Mouse (Mus musculus) hindbrain, embryonic 10.5 days (tissue): ENCODE measurements at regions not wholly inside any gene's neighbourhood (a gene's known extent, or its start where the extent isn't known, plus 50 kb on each side); places are given as distances from the start of the nearest gene placed in this dataset.

Source experiments
- DNase-seq: peaks from one replicate; pipeline ENCODE4 v3.0.0-alpha.2; 2017; ENCODE audit warnings: low spot score
- H3K27ac ChIP-seq: fragments of 300-500 bp; sonication (generic); 2 replicates; pipeline ENCODE4 v1.5.1; 2016; ENCODE audit warnings: mild to moderate bottlenecking, moderate library complexity
- H3K27me3 ChIP-seq: fragments of 300-500 bp; sonication (generic); 2 replicates; pipeline ENCODE4 v1.6.1; 2016; ENCODE audit warnings: mild to moderate bottlenecking; ENCODE audit not compliant: poor library complexity, insufficient read depth, severe bottlenecking
- H3K36me3 ChIP-seq: fragments of 300-500 bp; sonication (generic); 2 replicates; pipeline ENCODE4 v1.6.1; 2016; ENCODE audit warnings: mild to moderate bottlenecking, moderate library complexity
- H3K4me1 ChIP-seq: fragments of 300-500 bp; sonication (generic); replicated peaks from 2 replicates; pipeline ENCODE4 v1.6.1; 2016; ENCODE audit warnings: mild to moderate bottlenecking
- H3K4me3 ChIP-seq: fragments of 300-500 bp; sonication (generic); 2 replicates; pipeline ENCODE4 v1.5.1; 2016; ENCODE audit warnings: mild to moderate bottlenecking, moderate library complexity
- H3K9me3 ChIP-seq: fragments of 300-500 bp; sonication (generic); 2 replicates; pipeline ENCODE4 v1.6.1; 2016; ENCODE audit warnings: mild to moderate bottlenecking, moderate library complexity
- WGBS: fragments of 180-500 bp; shearing (Covaris S2); methylation state at CpG from one replicate; pipeline ENCODE4 v1.1.7; 2016; 5-methylcytosine and 5-hydroxymethylcytosine counted together

DNA sequence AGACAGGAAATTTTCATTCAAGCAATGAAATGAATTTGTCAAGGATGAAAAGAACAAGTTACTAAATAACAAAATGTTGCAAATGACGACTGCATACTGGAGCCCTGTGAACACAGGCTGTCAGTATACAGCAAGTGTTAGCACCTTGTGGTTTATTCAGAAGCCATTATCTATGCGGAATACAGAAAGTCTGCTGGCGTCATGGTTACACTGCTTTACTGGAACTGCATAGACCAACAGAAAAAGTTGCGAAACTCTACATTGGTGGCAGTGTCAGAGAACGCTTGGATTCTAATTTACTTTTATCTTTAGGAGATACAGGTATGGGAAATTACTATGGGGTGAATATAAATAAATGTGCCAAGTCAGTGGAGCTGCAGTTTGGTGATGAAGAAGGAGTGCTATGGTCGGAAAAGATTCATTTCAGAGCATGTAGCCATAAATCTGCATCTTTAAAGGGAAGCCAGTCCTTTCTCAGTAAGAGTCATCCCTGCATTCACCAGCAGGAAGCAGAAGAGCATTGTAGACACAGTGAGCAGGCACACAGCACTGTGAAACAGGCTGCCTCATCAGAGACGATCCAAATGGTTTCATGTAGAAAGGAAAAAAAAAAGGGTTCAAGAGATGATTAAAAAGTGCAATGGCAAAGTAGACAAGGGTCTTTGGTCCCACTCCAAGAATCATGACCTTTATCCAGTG lies 586.3 kb downstream of the Kctd12 start:
- H3K27ac ChIP-seq: no peak overlapping the region
- H3K4me3 ChIP-seq: no peak overlapping the region
- no peaks in the 10 kb centered on the region for H3K27me3 ChIP-seq
- no peak for DNase-seq
- no peaks in the 10 kb centered on the region for H3K4me1 ChIP-seq
- no peaks in the 10 kb centered on the region for H3K36me3 ChIP-seq
- H3K9me3 ChIP-seq: no peaks in the 10 kb centered on the region
- WGBS: 86% methylated on average over 7 of the region's 7 CpGs

DNA sequence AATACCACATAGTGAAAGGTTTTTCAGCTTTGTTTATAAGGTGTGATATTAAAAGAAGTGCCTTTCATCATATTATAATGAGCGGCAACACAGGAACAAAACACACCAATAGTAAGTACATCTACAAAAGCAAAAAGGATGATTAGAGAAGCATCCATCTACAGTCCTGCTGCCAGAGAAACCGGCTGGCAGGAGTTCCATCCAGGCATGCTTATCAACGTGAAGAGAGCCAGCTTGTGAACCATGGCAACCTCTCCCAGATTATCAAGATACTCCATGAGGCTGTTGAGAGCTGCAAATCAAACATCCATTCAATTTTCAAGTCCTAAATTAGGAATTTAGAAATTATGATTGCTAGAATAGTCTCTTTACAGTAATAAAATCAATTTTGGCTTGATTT lies 590.1 kb downstream of the Kctd12 start:
- H3K4me3 ChIP-seq: no peak overlapping the region
- no peak overlapping the region for H3K27ac ChIP-seq
- no peaks in the 10 kb centered on the region for H3K36me3 ChIP-seq
- no peaks in the 10 kb centered on the region for H3K27me3 ChIP-seq
- 86% methylated on average over 3 of the region's 3 CpGs for WGBS
- DNase-seq: no peak
- H3K9me3 ChIP-seq: no peaks in the 10 kb centered on the region
- no peaks in the 10 kb centered on the region for H3K4me1 ChIP-seq

DNA sequence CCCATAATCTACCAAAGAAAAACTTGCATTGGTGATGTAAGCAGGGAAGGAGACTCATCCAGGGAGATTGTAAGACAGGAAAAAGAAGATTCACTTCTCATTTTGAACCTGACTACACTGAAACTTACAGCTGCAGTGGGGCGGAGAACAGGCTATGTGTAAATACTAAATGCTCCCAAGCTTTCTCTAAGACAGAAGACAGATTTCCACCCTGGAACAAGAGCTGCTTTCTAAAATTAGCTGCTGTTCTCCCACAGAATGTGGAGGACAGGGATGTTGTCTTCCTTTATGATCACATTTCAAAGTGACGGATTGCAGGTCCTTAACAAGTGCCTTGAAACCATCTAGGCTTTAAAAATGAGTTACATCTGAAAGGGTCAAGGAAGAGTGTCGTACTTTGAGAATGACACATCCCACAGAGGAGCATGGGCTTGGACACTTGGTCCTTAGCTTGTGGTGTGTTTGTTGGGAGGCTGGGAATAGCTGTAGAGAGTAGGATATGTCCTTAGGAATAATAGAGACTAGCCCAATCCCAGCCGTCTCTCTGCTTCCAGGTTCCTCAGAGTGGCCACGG lies 609.4 kb downstream of the Kctd12 start:
- H3K4me1 ChIP-seq: no peaks in the 10 kb centered on the region
- no peak for DNase-seq
- no peaks in the 10 kb centered on the region for H3K9me3 ChIP-seq
- H3K4me3 ChIP-seq: no peak overlapping the region
- H3K36me3 ChIP-seq: no peaks in the 10 kb centered on the region
- H3K27ac ChIP-seq: no peak overlapping the region
- H3K27me3 ChIP-seq: no peaks in the 10 kb centered on the region
- 93% methylated on average over 5 of the region's 5 CpGs for WGBS

DNA sequence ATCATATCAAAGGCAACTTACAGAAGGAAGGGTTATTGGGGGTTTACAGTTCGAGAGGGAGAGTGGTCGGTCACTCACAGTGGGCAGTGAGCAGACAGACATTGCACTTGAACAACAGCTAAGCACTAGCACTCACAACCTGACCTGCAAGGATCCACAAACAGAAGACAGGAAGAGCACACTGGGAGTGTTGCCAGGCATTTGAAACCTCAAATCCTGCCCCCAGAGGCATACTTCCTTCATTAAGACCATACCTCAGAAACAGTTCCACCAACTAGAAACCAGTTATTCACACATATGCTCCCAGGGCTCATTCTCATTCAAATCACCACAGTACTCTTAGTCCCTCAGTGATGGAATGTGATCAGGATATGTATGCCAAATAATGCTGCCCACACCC lies 620.8 kb downstream of the Kctd12 start:
- Histone ChIP-seq H3K4me1 (no peaks in the 10 kb centered on the region), H3K36me3 (no peaks in the 10 kb centered on the region), H3K27ac (no peak overlapping the region), H3K27me3 (no peaks in the 10 kb centered on the region), H3K4me3 (no peak overlapping the region), H3K9me3 (no peaks in the 10 kb centered on the region)
- no peak for DNase-seq
- WGBS: 87% methylated on average over 2 of the region's 2 CpGs

DNA sequence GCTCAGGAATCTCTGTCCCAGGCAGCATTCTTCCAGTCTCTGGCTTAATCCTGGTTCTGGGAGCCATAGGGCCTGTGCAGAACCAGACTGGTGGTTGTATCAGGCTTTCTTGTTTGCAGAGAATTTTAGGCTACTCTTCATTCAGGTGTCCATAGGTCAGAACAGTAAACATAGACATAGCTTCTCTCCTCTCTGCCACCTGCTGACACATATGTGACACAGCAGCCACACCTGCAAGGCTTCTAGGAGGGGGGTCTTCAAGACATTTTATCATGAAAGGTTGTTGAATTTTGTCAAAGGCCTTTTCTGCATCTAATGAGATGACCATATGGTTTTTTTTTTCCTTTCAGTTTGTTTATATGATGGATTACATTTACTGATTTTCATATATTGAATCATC lies 599.7 kb downstream of the Lmo7 start:
- Histone ChIP-seq H3K4me1 (no peaks in the 10 kb centered on the region), H3K4me3 (no peak overlapping the region), H3K36me3 (no peaks in the 10 kb centered on the region), H3K27ac (no peak overlapping the region), H3K27me3 (no peaks in the 10 kb centered on the region), H3K9me3 (no peaks in the 10 kb centered on the region)
- no peak for DNase-seq

DNA sequence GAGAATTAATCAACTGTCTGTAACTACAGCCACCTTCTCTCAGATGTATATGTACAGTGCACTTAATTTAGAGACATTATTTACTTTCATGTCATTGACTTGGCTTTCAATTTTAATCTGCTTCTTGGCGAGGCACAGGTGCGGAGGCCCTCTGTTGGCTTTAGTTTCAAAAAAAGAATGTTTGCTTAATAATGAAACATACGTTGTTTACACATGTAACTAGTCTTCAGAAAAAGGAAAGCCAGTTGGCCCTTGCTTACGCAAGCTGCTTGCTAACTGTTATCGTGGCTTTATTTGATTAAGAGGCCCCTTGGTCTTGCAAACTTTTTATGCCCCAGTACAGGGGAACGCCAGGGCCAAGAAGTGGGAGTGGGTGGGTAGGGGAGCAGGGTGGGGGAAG lies 576.6 kb downstream of the Lmo7 start:
- H3K36me3 ChIP-seq: no peaks in the 10 kb centered on the region
- no peak for DNase-seq
- H3K9me3 ChIP-seq: no peaks in the 10 kb centered on the region
- H3K27ac ChIP-seq: no peak overlapping the region
- 90% methylated on average over 6 of the region's 6 CpGs for WGBS
- H3K4me1 ChIP-seq: no peaks in the 10 kb centered on the region
- H3K27me3 ChIP-seq: no peaks in the 10 kb centered on the region
- H3K4me3 ChIP-seq: no peak overlapping the region

DNA sequence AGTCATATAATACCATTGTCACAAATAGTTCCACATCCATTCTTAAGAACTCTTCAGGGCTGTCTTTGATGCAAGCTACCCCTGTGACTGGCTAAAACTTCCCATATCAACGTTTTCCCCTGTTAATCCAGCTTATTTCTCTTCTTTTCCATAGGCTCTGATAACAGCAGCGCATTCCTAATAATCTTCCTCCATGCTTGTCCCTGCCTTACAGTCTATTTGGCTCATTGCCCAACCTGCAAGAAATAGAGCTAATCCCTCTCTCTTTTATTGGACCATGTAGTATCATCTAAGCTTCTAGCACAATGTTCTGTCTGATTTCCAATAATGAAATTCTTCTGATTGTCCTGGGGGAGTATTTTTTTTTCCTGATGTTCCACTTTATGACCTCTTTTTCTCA lies 573.1 kb downstream of the Lmo7 start:
- Histone ChIP-seq H3K9me3 (no peaks in the 10 kb centered on the region), H3K27ac (no peak overlapping the region), H3K4me1 (no peaks in the 10 kb centered on the region), H3K4me3 (no peak overlapping the region), H3K36me3 (no peaks in the 10 kb centered on the region), H3K27me3 (no peaks in the 10 kb centered on the region)
- WGBS: 81% methylated on average over 2 of the region's 2 CpGs
- DNase-seq: no peak

DNA sequence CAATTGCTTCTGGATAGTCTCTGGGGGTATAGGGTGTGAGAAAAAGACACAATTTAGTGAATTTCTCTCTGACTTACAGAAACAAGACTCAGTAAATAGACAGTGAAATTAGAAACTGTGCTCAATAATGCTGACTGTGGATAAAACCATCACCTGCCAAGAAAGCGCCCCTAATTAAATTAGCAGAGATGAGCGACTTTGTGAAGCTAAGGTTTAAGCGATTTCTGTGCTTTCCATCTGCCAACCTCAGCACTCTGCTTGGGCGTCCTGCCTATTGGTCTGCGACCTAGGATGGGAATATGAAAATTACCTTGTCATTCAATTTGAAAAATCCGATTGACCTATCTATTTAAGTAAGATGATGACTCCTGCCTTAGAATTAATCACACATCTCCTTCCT lies 570.5 kb downstream of the Lmo7 start:
- H3K27ac ChIP-seq: no peak overlapping the region
- H3K36me3 ChIP-seq: no peaks in the 10 kb centered on the region
- no peaks in the 10 kb centered on the region for H3K9me3 ChIP-seq
- H3K4me1 ChIP-seq: no peaks in the 10 kb centered on the region
- no peak overlapping the region for H3K4me3 ChIP-seq
- 88% methylated on average over 6 of the region's 6 CpGs for WGBS
- no peaks in the 10 kb centered on the region for H3K27me3 ChIP-seq
- DNase-seq: no peak

DNA sequence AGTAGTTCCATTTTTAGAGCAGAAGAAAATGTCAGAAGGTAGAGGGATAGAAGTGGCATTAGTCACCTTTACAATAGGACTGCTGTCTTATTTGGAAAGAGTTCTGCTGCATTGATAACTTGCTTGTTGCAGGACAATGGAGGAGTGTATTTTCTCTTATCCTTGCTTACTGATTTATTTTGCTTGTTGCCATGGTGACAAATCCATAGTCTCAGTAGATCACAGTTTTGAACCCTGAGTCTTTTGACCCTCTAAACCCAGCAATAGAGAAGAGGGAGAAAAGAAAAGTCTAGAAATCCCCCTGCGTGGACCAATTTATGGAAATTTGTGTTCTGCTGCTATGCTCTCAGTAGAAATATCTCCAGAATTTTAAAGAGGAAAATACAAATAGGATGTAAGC lies 561.6 kb downstream of the Lmo7 start:
- H3K4me3 ChIP-seq: no peak overlapping the region
- no peaks in the 10 kb centered on the region for H3K4me1 ChIP-seq
- H3K27me3 ChIP-seq: no peaks in the 10 kb centered on the region
- H3K36me3 ChIP-seq: no peaks in the 10 kb centered on the region
- H3K9me3 ChIP-seq: 0 out of 2 replicates have a peak, but pooled peaks cover 2% of the 10 kb centered on the region
- no peak for DNase-seq
- H3K27ac ChIP-seq: no peak overlapping the region
- WGBS: 67% methylated on average over 1 of the region's 1 CpGs

DNA sequence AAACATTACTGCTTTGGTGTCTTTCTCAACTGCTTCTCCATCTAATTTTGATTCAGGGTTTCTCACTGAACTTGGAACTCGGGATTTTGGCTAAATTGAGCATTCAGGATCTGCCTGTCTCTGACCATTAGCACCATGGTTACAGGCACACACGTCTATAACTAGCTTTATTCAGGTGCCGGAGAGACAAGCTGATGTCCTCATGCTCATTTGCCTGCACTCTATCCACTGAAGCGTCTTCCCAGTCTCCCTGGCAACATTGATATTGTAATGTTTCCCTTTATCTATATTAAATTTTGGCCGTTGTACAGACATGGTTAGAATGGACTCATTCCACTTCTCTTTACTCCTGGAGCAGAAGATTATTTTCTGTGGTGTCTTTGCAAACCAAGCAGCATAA lies 520.3 kb downstream of the Lmo7 start:
- H3K4me1 ChIP-seq: no peaks in the 10 kb centered on the region
- H3K9me3 ChIP-seq: no peaks in the 10 kb centered on the region
- DNase-seq: no peak
- no peaks in the 10 kb centered on the region for H3K36me3 ChIP-seq
- 74% methylated on average over 5 of the region's 5 CpGs for WGBS
- H3K27me3 ChIP-seq: no peaks in the 10 kb centered on the region
- H3K27ac ChIP-seq: no peak overlapping the region
- no peak overlapping the region for H3K4me3 ChIP-seq

DNA sequence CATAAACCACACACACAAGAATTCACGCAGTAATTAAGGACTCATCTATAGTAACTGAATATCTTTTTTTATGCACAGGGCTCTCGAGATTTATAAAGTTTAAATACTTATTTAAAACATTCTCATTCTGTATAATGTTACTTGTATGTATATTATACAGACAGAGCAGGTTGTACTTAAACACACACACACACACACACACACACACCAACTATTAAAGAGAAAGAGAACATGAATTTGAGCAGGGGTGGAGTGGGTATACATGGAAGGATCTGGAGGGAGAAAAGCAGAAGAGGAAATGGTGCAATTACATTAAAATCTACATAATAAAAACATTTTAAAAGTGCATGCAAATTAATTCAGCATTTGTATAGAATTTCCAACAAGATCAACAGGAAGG lies 518.8 kb downstream of the Lmo7 start:
- H3K4me3 ChIP-seq: no peak overlapping the region
- DNase-seq: no peak
- H3K9me3 ChIP-seq: no peaks in the 10 kb centered on the region
- 85% methylated on average over 2 of the region's 2 CpGs for WGBS
- H3K4me1 ChIP-seq: no peaks in the 10 kb centered on the region
- no peaks in the 10 kb centered on the region for H3K27me3 ChIP-seq
- H3K36me3 ChIP-seq: no peaks in the 10 kb centered on the region
- H3K27ac ChIP-seq: no peak overlapping the region

DNA sequence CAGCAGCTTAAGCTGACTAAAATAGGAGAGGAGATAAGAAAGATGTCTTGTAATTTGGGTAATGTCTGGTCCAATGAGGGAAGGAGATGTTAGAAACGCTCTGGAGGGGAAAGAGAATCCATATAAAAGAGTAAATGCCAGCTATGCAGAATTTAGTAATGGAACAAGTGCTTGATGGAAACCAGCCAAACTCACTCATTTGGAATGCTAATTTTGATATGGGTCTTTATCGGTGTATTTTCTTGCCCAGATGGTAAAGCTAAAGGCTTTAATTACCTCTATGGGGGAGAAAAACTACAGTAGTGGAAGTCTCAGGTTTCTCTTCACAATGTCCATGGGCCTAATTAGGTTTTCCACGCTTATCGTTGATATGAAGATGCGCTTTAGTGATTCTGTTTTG lies 518.3 kb downstream of the Lmo7 start:
- DNase-seq: no peak

DNA sequence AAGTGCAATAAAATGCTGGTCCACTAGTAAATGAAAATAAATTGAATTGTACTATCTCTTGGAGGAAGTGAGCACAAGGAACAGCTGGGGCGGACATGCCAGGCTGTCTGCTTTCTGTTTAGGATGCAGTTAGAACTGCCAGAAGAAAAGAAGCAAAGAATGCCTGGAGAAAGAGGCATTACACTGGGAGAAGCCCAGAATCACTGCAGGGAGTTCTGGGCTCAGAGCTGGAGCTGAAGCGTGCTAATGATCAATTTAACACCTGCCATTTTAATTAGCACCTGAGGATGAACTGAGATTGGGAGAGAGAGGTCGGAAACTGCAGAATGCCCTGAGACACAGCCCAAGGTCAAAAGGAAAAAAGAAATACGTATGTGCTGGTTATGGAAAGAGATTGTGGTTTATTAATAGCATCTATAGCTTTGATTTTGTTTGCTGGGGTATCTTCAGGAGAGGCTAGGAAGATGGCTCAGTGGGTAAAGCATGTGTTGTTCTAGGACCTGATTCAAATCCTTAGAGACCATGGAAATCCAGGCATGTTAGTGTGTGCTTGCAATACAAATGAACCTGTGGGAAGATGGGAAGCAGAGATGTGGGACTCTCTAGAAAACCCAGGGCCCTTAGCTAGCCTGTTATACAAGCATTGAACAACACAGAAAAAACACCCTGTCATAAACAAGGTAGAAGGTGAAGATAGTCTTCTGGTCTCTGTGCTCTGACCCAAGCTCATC lies 514.2 kb downstream of the Lmo7 start:
- no peak for DNase-seq
- 67% methylated on average over 4 of the region's 4 CpGs for WGBS
- no peak overlapping the region for H3K4me3 ChIP-seq
- no peaks in the 10 kb centered on the region for H3K36me3 ChIP-seq
- no peaks in the 10 kb centered on the region for H3K4me1 ChIP-seq
- H3K27ac ChIP-seq: no peak overlapping the region
- H3K27me3 ChIP-seq: no peaks in the 10 kb centered on the region
- no peaks in the 10 kb centered on the region for H3K9me3 ChIP-seq

More for the DNA sequence above, 518.3 kb downstream of the Lmo7 start:
- 90% methylated on average over 5 of the region's 5 CpGs for WGBS
- Histone ChIP-seq H3K9me3 (no peaks in the 10 kb centered on the region), H3K4me1 (no peaks in the 10 kb centered on the region), H3K4me3 (no peak overlapping the region), H3K36me3 (no peaks in the 10 kb centered on the region), H3K27me3 (no peaks in the 10 kb centered on the region), H3K27ac (no peak overlapping the region)
